Mouse (Mus musculus): ENCODE results near the gene Ruvbl2.
"Not testable (repeated sequence)": the region's sequence is repeated elsewhere in the genome, so short reads cannot be mapped to it uniquely, and the experiment has no call there.

Ruvbl2 gene

DNA sequence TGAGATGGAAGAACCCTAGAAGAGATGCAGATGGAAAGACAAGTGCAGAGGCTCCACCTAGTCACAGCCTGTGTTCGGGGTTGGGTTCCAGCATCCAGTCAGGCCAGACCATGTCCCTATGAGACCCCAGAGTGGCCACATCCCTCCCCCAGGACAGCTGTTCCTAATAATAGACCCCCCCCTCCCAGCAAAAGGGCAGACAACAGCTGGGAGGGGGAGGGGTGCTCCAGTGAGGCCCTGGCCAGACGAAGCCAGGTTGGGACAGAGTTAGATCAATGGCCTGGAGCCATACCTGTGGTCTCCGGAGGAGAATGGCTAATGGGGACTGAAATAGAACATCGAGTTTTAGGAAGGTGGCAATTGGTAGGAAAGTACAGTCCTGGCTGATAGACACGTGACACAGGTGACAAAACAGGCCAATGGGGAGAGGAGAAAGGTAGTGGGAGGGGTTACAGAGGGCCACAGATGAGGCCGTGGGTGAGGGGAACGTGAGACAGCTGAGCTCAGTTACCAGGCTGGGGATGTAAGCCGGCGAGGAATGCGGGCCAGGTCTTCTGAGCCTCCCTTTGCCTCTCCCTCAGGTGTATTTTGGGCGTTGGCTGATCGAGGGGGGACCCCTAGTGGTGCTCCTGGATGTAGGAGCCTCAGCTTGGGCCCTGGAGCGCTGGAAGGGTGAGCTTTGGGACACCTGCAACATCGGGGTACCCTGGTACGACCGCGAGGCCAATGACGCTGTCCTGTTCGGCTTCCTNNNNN lies at the start of gene Ruvbl2:
Gene Ruvbl2, minus strand, starts transcription at position 576 of the 756 bp plus-strand sequence.
- DNase-seq (ENCODE audit: inconsistent age in 2 of 2, low spot score in 1 of 2): no peak

DNA sequence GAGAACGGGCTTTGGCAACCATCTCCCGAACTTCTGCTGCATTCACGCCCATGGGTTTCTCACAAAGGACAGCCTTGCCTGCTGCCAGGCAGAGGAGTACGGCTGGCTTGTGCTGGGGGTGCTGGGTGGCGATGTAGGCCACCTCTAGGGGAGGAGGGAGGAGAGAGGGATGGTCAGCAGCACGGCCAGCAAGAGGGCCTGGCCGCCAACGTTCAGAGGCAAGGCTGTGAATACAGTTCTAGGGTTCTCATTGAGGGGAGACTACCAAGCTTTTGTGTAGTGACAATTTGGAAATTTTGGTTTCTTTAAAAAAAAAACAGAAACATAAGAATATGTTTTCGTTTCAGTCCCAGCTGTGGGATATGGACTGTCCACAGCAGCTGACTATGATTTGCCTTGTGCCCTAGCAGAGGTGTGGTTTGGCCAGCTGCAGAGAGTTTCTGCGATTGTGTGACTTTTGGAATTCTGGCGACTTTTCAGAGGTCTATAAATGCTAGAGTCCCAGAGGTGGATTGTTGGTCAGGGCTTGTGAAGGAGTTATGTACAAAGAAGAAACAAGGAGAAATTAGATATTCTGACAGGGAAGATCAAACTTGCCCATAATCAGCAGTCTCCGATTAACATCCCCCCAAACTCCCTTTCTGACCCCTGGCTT lies 49.0 kb upstream of the Ruvbl2 start, which contains the start of gene Gm45808:
Gene Gm45808, minus strand, starts transcription at position 51 of the 655 bp plus-strand sequence.
- no peak for DNase-seq (ENCODE audit: inconsistent age in 2 of 2, low spot score in 1 of 2)

DNA sequence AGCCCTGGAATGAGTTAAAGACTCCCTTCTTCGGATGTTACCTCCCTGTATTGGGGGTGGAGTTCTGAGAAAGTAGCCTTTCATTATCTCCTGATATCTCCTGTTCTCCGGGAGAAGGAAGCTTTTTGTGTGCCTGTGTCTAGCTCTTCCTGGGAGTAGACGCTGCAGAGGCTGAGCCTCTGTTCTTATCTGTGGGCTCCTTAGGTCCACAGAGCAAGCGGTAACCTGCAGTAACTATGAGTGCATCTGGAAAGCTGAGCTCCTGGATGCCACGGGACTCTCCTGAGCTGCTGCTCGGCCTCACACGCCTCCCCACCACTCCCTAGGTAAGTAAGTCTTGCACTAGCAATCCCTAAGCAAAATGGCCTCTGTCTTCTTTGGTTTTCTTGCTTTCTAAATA lies 48.3 kb upstream of the Ruvbl2 start:
- DNase-seq (ENCODE audit: inconsistent age in 2 of 2, low spot score in 1 of 2): no peak

DNA sequence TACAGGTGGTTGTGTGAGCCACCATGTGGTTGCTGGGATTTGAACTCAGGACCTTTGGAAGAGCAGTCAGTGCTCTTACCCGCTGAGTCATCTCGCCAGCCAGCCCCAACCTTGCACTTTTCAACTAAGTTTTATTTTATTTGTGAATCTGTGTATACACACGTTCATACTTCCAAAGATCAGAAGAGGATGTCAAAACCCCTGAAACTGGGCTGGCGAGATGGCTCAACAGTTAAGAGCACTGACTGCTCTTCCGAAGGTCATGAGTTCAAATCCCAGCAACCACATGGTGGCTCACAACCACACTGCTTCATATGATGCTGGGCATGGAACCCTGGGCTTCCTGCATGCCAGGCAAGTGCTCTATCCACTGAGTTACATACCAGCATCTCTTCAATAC lies 47.1 kb upstream of the Ruvbl2 start:
- DNase-seq (ENCODE audit: inconsistent age in 2 of 2, low spot score in 1 of 2): peak in 1 of 2 experiments; percentile 78

DNA sequence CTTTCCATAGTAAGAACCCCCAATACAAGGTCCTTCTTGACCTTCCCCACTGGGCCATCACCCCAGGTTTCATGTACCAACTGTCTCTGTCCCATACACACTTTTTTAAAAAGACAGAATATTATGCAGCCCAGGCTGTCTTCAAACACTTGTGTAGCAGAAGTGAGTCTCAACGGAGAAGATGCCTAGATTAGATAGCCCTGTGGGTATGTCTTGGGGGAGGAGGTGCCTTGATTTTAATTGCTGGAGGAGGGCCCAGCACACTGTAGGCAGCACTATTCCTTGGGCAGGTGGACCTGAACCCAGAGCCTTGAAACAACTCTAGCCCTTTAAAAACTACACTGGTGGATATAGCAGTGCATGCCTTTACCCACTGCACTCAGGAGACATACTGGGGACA lies 44.3 kb upstream of the Ruvbl2 start:
- no peak for DNase-seq (ENCODE audit: inconsistent age in 2 of 2, low spot score in 1 of 2)

DNA sequence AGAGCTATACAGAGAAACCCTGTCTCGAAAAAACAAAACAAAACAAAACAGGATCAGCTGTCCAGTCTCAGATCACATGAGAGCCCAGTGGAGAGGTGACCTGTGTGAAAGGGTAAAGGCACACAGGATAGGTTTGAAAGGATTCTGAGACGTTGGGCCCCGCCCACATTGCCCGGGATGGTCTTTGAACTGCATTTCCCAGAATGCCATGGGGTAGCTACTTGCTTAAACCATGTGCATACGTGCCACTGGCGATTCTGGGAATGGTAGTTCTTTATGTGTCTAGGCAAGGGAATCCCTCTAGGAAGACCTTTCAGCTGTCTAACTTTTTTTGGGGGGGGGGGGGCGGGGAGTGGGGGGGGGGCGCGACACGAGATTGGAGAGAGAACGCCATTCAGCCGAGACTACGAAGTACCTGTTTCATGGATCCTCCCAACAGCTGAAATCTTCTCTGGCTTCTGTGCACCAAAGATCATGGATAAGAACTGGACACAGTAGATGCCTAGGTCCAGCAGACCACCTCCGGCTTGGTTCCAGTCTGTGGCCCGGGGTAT lies 43.6 kb upstream of the Ruvbl2 start, which contains the start of gene Tulp2:
Gene Tulp2, plus strand, starts transcription at position 504 of the 554 bp plus-strand sequence.
- peak; percentile 60 to 82 for DNase-seq (ENCODE audit: inconsistent age in 2 of 2, low spot score in 1 of 2)

DNA sequence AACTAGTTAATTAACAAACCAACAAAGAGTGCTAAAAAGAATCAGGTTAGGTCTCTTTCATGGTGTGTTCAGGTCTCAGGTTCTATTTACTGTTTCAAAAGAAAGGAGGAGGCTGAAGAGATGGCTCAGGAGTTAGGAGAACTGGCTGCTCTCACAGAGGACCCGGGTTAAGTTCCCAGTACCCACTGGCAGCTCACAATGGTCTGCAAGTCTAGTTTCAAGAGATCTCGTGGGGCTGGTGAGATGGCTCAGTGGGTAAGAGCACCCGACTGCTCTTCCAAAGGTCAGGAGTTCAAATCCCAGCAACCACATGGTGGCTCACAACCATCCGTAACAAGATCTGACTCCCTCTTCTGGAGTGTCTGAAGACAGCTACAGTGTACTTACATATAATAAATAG lies 42.4 kb upstream of the Ruvbl2 start:
- DNase-seq (ENCODE audit: inconsistent age in 2 of 2, low spot score in 1 of 2): not testable (repeated sequence)

DNA sequence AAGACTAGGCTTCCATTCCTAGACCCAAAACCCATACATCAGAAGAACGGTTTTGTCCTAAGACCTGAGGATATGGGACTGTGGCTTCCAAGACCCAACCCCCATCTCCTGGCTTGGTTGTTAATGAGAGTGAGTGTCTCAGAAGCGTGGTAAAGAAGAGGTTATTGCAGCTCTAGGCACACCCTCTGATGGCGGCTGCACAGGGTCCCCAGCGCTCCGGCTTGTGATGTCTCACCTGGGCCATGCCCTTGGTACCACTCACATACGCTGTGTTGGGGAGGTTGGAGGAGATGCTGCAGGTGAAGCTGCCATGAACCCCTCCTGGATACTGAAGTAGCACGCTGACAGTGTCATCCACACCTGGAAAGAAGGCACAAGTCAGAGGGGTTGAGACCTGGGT lies 40.9 kb upstream of the Ruvbl2 start:
- no peak for DNase-seq (ENCODE audit: inconsistent age in 2 of 2, low spot score in 1 of 2)

DNA sequence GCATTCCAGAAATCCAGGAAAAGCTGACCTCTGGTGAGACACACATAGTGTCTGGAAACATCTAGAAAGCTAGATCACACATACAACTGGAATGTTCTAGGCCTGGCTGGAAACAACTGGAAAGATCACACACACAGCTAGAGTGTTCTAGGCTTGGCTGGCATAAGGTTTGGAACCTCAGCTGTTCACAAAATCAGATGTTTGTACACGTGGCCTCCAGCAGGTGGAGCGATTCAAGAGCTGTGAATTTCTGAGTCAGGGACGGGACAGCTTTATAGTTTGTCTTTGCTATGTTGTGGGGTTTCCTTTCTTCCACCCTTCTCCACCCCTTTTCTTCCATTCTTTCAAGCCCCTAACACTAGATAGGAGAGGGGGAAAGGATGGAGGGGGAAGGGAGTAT lies 39.1 kb upstream of the Ruvbl2 start:
- peak; percentile 66 to 87 for DNase-seq (ENCODE audit: inconsistent age in 2 of 2, low spot score in 1 of 2)

DNA sequence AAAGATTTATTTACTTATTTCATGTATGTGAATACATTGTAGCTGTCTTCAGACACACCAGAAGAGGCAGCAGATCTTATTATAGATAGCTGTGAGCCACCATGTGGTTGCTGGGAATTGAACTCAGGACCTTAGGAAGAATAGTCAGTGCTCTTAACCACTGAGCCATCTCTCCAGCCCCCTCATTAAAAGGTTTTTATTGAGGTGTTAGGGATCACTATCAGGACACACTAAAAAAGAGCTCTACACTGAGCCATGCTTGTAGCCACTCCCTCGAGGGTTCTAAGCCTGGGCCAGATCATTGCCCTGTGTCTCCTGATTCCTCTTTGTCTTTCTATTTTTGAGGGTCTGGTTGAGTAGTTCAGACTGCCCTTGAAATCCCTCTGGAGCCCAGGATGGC lies 38.6 kb upstream of the Ruvbl2 start:
- DNase-seq (ENCODE audit: inconsistent age in 2 of 2, low spot score in 1 of 2): peak in 1 of 2 experiments; percentile 5

DNA sequence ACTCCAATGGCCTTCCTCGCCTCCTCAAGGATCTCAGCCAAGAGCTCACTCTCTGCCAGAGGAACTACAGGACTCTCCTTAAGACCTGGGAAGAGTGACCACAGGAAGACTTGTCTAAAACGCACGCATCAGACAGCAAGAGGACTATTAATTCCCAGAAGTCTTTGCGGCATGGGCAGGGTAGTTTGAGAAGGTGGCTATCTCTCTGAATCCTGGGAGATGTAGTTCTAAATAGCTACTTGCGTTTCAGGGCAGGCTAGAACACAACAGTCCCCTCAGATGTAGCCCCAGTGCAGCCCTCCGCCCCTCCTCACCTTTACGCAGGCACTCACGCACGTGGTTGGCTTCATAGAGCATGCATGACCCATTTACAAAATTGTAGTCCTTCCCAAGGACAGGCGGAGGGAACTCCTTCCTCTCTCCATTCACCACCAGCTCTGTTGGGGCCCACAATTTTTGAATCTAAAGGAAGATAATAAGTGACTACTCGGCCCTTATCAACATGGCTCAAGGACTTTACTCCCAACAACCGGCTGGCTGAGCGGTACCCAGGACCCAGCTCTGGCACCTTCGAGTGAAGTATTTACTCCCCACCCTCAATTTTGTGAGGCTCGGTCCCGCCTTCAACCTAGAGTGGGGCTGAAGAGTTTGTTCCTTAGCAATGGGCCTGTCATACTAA lies 37.5 kb upstream of the Ruvbl2 start:
- peak; percentile 57 to 83 for DNase-seq (ENCODE audit: inconsistent age in 2 of 2, low spot score in 1 of 2)

DNA sequence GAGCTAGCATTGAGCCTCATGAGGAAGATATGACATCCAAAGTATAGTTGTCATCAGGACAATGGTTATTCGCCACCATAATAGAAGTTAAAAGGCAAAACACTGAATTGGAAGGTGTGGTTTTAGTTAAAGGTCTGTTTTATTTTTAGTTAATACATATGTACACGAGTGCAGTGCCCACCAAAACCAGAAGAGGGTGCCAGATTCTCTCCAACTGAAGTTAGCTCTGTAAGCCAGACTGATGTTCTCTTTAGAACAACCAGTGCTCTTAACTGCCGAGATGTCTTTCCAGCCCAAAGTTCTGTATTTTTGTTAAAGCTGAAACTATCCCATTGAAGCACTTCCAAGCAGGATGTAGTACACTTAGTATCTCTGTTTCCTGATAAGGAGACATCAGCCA lies 33.0 kb upstream of the Ruvbl2 start:
- DNase-seq (ENCODE audit: inconsistent age in 2 of 2, low spot score in 1 of 2): peak; percentile 68 to 90

DNA sequence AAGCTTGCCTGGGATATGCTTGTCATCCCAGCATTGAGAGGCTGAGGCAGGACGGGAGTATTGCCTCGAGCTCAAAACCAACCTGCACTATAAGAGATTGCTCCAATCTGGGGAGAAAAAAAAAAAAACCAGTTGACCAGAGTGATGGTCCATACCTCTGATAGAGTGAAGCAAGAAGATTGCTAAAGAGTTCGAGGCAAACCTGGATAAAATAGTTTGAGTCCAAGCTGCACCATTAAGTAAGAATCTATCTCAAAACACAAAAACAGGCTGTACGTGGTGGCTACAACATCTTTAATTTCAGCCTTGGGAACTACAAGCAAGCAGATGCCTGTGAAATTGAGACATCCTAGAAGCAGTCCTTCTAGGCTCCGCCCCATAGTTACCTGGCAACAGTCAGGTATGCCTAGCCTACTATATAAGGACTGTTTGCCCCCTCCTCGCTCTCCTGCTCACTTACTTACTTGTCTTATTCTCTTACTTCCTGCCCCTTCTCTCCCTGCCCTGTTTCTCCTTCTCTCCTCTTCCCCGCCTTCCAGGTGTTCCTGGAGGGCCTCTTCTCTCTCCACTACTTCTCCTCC lies 29.3 kb upstream of the Ruvbl2 start:
- peak in 1 of 2 experiments; percentile 34 for DNase-seq (ENCODE audit: inconsistent age in 2 of 2, low spot score in 1 of 2)

DNA sequence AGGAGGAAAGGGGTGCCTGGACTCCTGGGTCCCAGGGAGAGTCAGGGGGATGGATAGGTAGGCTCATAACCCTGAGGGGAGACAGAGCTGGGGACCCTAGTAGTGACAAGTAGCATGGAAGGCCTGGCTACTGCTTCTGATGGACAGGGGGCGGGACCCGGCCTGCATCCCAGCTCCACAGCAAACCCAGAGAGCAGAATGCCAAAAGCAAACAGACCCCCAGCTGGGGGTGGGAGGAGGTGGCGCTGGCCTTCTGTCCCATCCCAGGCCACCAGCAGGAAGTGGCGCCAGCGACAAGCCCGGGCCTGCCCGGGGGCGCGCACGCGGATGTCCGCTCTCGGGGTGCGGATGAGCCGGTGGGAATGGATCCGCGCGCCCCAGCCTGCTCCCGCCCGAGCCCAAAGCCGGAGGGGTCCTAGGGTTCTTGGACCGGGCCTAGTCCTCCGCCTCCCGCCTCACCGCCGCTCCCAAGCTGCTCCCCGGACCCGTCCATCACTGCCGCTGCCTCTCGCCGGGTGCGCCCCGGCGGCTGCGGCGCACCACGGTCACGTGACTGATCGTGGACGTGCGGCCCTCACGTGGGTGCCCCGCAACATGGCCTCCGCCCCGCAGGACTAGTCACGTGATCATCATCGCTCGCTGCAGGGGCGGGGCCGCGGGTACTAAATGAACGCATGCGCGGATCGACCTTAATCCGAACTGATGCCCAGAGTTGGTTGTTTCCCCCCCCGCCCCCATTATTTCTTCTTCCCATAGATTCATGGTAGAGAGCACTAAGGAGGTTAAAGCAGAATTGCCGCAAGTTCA lies 28.6 kb upstream of the Ruvbl2 start, which contains the start of gene Bax:
Gene Bax, minus strand, starts transcription at position 616 of the 807 bp plus-strand sequence.
- peak; percentile 97 to 98 for DNase-seq (ENCODE audit: inconsistent age in 2 of 2, low spot score in 1 of 2)

DNA sequence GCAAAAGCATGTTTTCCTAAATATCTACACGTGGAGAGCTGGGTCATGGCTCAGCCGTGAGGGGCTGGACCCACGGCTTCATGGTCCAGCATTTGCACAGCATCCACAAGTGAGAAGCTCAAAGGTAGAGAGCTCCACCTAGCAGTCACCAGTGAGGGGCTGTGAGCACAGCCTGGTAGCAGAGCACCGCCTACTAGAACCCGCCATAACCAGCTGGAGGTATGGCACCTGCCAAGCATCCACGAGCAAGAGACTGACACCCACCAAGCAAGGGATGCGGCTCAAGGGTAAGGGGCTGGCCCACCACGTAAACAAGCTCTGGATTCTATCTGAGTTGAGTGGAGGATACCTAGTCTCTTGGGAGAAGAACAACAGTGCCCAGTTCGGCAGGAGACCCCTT lies 27.7 kb upstream of the Ruvbl2 start:
- DNase-seq (ENCODE audit: inconsistent age in 2 of 2, low spot score in 1 of 2): peak; percentile 42 to 55

DNA sequence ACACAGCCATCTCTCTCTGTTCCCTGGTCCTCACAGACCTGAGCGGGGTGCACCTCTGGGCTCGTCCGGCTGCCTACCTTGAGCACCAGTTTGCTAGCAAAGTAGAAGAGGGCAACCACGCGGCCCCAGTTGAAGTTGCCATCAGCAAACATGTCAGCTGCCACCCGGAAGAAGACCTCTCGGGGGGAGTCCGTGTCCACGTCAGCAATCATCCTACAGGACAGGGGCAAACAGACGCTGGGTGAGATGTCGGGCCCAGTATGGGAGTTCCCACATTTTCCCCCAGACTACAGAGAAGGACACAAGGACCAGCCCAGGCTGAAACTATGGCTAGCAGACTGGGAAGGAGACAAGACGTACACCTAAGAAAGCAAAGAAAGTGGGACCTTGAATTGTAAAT lies 27.2 kb upstream of the Ruvbl2 start:
- peak in 1 of 2 experiments; percentile 30 for DNase-seq (ENCODE audit: inconsistent age in 2 of 2, low spot score in 1 of 2)

DNA sequence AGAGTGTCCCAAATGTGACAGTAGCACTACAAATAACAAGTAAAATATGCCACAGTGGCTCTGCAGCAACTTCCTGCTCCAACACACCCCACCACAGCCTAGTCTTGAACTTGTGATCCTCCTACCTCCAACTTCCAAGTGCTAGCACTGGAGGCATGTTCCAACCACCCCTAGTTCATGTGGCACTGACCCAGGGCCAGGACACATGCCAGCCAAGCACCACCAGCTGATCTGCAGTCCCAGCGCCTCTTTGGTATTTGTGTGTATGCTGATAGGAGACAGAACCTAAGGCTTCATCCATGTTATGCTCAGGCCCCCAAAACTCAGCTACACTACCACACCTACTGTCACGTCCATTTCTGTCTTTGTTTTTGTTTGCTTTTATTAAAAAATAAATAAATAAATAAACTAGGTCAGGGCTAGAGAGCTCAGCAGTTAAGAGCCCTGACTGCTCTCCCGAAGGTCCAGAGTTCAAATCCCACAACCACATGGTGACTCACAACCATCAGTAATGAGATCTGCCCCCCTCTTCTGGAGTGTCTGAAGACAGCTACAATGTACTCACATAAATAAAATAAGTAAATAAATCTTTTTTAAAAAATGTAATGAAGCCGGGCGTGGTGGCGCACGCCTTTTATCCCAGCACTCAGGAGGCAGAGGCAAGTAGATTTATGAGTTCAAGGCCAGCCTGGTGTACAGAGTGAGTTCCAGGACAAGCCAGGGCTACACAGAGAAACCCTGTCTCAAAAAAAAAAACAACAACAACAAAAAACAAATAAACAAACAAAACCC lies 26.3 kb upstream of the Ruvbl2 start:
- DNase-seq (ENCODE audit: inconsistent age in 2 of 2, low spot score in 1 of 2): peak; percentile 36 to 59

DNA sequence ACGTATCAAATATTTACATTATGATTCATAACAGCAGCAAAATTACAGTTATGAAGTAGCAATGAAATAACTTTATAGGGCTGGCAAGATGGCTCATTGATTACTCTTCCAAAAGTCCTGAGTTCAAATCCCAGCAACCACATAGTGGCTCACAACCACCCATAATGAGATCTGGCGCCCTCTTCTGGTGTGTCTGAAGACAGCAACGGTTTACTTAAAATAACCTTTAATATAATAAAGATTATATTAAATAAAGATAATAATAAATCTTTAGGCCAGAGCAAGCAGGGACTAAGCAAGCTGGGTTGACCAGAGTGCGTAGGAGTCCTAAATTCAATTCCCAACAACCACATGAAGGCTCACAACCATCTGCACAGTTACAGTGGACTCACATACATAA lies 25.0 kb upstream of the Ruvbl2 start:
- not testable (repeated sequence) for DNase-seq (ENCODE audit: inconsistent age in 2 of 2, low spot score in 1 of 2)

DNA sequence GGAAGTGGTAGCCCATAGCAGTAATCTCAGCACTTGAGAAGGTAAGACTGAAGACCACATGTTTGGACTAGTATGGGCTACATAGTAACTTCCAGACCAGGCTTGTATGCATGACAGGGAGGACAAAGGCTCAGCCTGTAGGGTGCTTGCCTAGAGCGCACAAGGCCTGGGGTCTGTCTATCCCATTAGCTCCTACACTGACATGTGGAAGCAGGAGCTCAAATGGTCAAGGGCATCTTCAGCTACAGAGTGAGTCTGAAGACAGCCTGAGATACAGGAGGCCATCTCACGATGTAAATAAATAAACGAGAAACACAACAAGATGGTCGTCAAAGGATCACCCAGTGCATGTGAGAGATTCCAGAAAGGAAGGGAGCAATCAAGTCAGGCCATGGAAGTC lies 24.4 kb upstream of the Ruvbl2 start:
- no peak for DNase-seq (ENCODE audit: inconsistent age in 2 of 2, low spot score in 1 of 2)

Measured in adrenal gland, adult (tissue).